Mouse (Mus musculus) spleen, adult 2 months (tissue): ENCODE data around the gene Ccnf.

Source experiments
- CTCF ChIP-seq: fragments of 200-500 bp; IDR thresholded peaks from 2 replicates; pipeline ENCODE4 v1.5.1; 2011; ENCODE audit warnings: mild to moderate bottlenecking, inconsistent platforms; ENCODE audit not compliant: insufficient read depth, insufficient read length, insufficient replicate concordance; ENCODE audit errors: extremely low read depth
- POLR2A ChIP-seq: fragments of 200-500 bp; IDR thresholded peaks from 2 replicates; pipeline ENCODE4 v1.6.1; 2011; ENCODE audit warnings: low read depth, low read length, inconsistent platforms

DNA sequence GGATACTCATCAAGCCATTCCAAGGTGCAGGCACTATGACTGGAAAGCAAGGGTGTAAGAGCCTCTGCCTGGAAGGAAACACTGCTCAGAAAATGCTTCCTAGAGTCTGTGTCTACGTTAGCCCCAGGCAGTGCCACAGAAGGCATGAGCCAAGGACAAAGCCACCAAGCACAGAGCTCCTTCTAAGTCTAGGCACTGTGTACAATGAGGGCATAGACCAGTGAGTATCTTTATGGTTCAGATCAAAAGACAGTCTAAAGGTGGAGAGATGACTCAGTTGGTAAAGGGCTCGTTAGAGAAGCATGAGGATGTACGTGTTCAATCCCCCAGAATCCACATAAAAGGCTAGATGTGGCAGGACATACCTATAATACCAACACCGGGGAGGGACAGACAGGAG lies 50.2 kb downstream of the Ccnf start:
- TF ChIP-seq POLR2A (no peak), CTCF (no peak)
